Mouse (Mus musculus) MEL (cell line): Measurements from ENCODE around the gene Slc37a3. TPM values are rescaled to one million over a fixed set of nuclear protein-coding genes. Genes with fewer than 3 reads are reported as not detected.

Source experiments
- DNase-seq: peaks from one replicate; pipeline ENCODE4 v3.0.0; 2011; ENCODE audit warnings: low read depth, low spot score
- H3K27ac ChIP-seq: 2 replicates; pipeline ENCODE4 v1.5.1; 2012; ENCODE audit warnings: low read depth, mild to moderate bottlenecking, control low read depth, low read length, moderate library complexity; ENCODE audit not compliant: control insufficient read depth
- H3K27me3 ChIP-seq, 2 experiments: fragments of 150-350 bp in 1 of 2; sonication (generic) in 1 of 2; 2 replicates each; pipeline ENCODE4 v1.6.1; 2012; ENCODE audit warnings: low read length in 2 of 2, mild to moderate bottlenecking in 2 of 2, improper control_type of control experiment in 1 of 2, moderate library complexity in 1 of 2; ENCODE audit not compliant: insufficient read depth in 2 of 2, control insufficient read depth in 1 of 2
- H3K36me3 ChIP-seq, 2 experiments: 2 replicates each; pipeline ENCODE4 v1.6.1; 2012 to 2014; ENCODE audit warnings: low read length in 2 of 2, improper control_type of control experiment in 1 of 2, inconsistent platforms in 1 of 2, mild to moderate bottlenecking in 1 of 2; ENCODE audit not compliant: insufficient read depth in 2 of 2, control insufficient read depth in 1 of 2
- H3K4me1 ChIP-seq, 2 experiments: fragments of 150-350 bp in 1 of 2; sonication (generic) in 1 of 2; 2 replicates each; pipeline ENCODE4 v1.6.1; 2012; ENCODE audit warnings: low read length in 2 of 2, improper control_type of control experiment in 1 of 2, mild to moderate bottlenecking in 1 of 2; ENCODE audit not compliant: insufficient read depth in 2 of 2, control insufficient read depth in 1 of 2
- H3K4me3 ChIP-seq, 2 experiments: fragments of 150-350 bp in 1 of 2; sonication (generic) in 1 of 2; 2 replicates each; pipeline ENCODE4 v1.5.1; 2012; ENCODE audit warnings: low read depth in 2 of 2, low read length in 2 of 2, mild to moderate bottlenecking in 2 of 2, moderate library complexity in 2 of 2, control low read depth in 1 of 2, improper control_type of control experiment in 1 of 2; ENCODE audit not compliant: control insufficient read depth in 1 of 2, insufficient read depth in 1 of 2
- H3K79me2 ChIP-seq: 2 replicates; pipeline ENCODE4 v1.6.1; 2012; ENCODE audit warnings: mild to moderate bottlenecking, low read length, moderate library complexity; ENCODE audit not compliant: control insufficient read depth, poor library complexity, insufficient read depth
- H3K9ac ChIP-seq: 2 replicates; pipeline ENCODE4 v1.6.1; 2012; ENCODE audit warnings: low read depth, mild to moderate bottlenecking, control low read depth, low read length, moderate library complexity; ENCODE audit not compliant: control insufficient read depth, poor library complexity, severe bottlenecking
- H3K9me3 ChIP-seq: fragments of 150-350 bp; sonication (generic); replicated peaks from 2 replicates; pipeline ENCODE4 v1.6.1; 2012; ENCODE audit warnings: mild to moderate bottlenecking, low read length, improper control_type of control experiment, moderate library complexity; ENCODE audit not compliant: insufficient read depth
- BHLHE40 ChIP-seq: IDR thresholded peaks from 2 replicates; pipeline ENCODE4 v1.6.1; 2012; ENCODE audit warnings: low read depth, mild to moderate bottlenecking, inconsistent platforms, low read length, improper control_type of control experiment, borderline replicate concordance
- CHD1 ChIP-seq: IDR thresholded peaks from 2 replicates; pipeline ENCODE4 v1.6.1; 2012; ENCODE audit warnings: low read depth, mild to moderate bottlenecking, inconsistent platforms, low read length, improper control_type of control experiment
- CHD2 ChIP-seq: IDR thresholded peaks from 2 replicates; pipeline ENCODE4 v1.6.1; 2011; ENCODE audit warnings: low read length, improper control_type of control experiment
- EP300 ChIP-seq, 2 experiments: IDR thresholded peaks; 2 replicates each; pipeline ENCODE4 v1.6.1; 2011; ENCODE audit warnings: improper control_type of control experiment in 2 of 2, low read length in 2 of 2, low read depth in 1 of 2, mild to moderate bottlenecking in 1 of 2
- GATA1 ChIP-seq: IDR thresholded peaks from 2 replicates; pipeline ENCODE4 v1.6.1; 2011; ENCODE audit warnings: low read depth, low read length, improper control_type of control experiment
- HCFC1 ChIP-seq: IDR thresholded peaks from 2 replicates; pipeline ENCODE4 v1.6.1; 2012; ENCODE audit warnings: low read depth, mild to moderate bottlenecking, inconsistent platforms, low read length, improper control_type of control experiment, moderate library complexity
- KAT2A ChIP-seq: conservative IDR thresholded peaks from 2 replicates; pipeline ENCODE4 v1.6.1; 2012; ENCODE audit warnings: low read depth, low read length, improper control_type of control experiment, inconsistent platforms
- MAFK ChIP-seq: IDR thresholded peaks from 2 replicates; pipeline ENCODE4 v1.6.1; 2011; ENCODE audit warnings: low read depth, mild to moderate bottlenecking, low read length, improper control_type of control experiment, borderline replicate concordance
- MAX ChIP-seq: IDR thresholded peaks from 2 replicates; pipeline ENCODE4 v1.6.1; 2011; ENCODE audit warnings: low read length, improper control_type of control experiment
- MAZ ChIP-seq: IDR thresholded peaks from 2 replicates; pipeline ENCODE4 v1.6.1; 2012; ENCODE audit warnings: low read depth, mild to moderate bottlenecking, inconsistent platforms, low read length, improper control_type of control experiment
- MXI1 ChIP-seq: IDR thresholded peaks from 2 replicates; pipeline ENCODE4 v1.6.1; 2011; ENCODE audit warnings: mild to moderate bottlenecking, low read depth, low read length, improper control_type of control experiment
- NELFE ChIP-seq: IDR thresholded peaks from 2 replicates; pipeline ENCODE4 v1.6.1; 2011; ENCODE audit warnings: low read depth, low read length, improper control_type of control experiment
- POLR2A ChIP-seq, 2 experiments: IDR thresholded peaks; 2 replicates each; pipeline ENCODE4 v1.6.1; 2011 to 2012; ENCODE audit warnings: low read length in 2 of 2, mild to moderate bottlenecking in 2 of 2, control low read depth in 1 of 2, improper control_type of control experiment in 1 of 2, low read depth in 1 of 2, moderate library complexity in 1 of 2; ENCODE audit not compliant: control insufficient read depth in 1 of 2, insufficient read depth in 1 of 2, poor library complexity in 1 of 2
- POLR2AphosphoS5 ChIP-seq: IDR thresholded peaks from 2 replicates; pipeline ENCODE4 v1.6.1; 2012; ENCODE audit warnings: low read depth, borderline replicate concordance, mild to moderate bottlenecking, inconsistent platforms, low read length, moderate library complexity, mixed read lengths
- RCOR1 ChIP-seq: IDR thresholded peaks from 2 replicates; pipeline ENCODE4 v1.6.1; 2012; ENCODE audit warnings: low read depth, mild to moderate bottlenecking, inconsistent platforms, low read length, improper control_type of control experiment
- SMC3 ChIP-seq: IDR thresholded peaks from 2 replicates; pipeline ENCODE4 v1.6.1; 2011; ENCODE audit warnings: low read depth, low read length, improper control_type of control experiment
- TCF12 ChIP-seq: IDR thresholded peaks from 2 replicates; pipeline ENCODE4 v1.6.1; 2014; ENCODE audit warnings: low read depth, mild to moderate bottlenecking, inconsistent platforms, low read length, improper control_type of control experiment, moderate library complexity
- UBTF ChIP-seq: IDR thresholded peaks from 2 replicates; pipeline ENCODE4 v1.6.1; 2012; ENCODE audit warnings: low read depth, mild to moderate bottlenecking, inconsistent platforms, low read length, improper control_type of control experiment, moderate library complexity, borderline replicate concordance; ENCODE audit not compliant: insufficient read depth
- USF1 ChIP-seq: IDR thresholded peaks from 2 replicates; pipeline ENCODE4 v1.6.1; 2014; ENCODE audit warnings: low read depth, mild to moderate bottlenecking, inconsistent platforms, low read length, improper control_type of control experiment, moderate library complexity
- USF2 ChIP-seq, 2 experiments: IDR thresholded peaks; 2 replicates each; pipeline ENCODE4 v1.6.1; 2011 to 2012; ENCODE audit warnings: improper control_type of control experiment in 2 of 2, low read length in 2 of 2, borderline replicate concordance in 1 of 2, inconsistent platforms in 1 of 2, low read depth in 1 of 2, mild to moderate bottlenecking in 1 of 2; ENCODE audit not compliant: insufficient read depth in 1 of 2
- ZC3H11A ChIP-seq: IDR thresholded peaks from 2 replicates; pipeline ENCODE4 v1.6.1; 2012; ENCODE audit warnings: low read depth, mild to moderate bottlenecking, inconsistent platforms, low read length, improper control_type of control experiment
- ZNF384 ChIP-seq: IDR thresholded peaks from 2 replicates; pipeline ENCODE4 v1.6.1; 2012; ENCODE audit warnings: low read depth, mild to moderate bottlenecking, inconsistent platforms, low read length, improper control_type of control experiment
- polyA plus RNA-seq, 2 experiments: library from polyadenylated mRNA; stranded (reverse) in 1 of 2; unstranded in 1 of 2; fragments of >175 nt in 1 of 2; fragments of >200 nt in 1 of 2; gene quantifications; 2 replicates each; pipeline versions ENCODE4 v1.2.1 to v1.2.4; 2012; ENCODE audit warnings: low replicate concordance in 2 of 2, low read depth in 1 of 2; ENCODE audit not compliant: insufficient read length in 2 of 2, insufficient read depth in 1 of 2, missing spikeins in 1 of 2
- total RNA-seq: library from RNA; depleted of rRNA; stranded (reverse); fragments of 300-350 nt; gene quantifications from 2 replicates; pipeline ENCODE4 v1.2.3, GENCODE M21; 2012

Gene Slc37a3
- total and polyA plus RNA-seq, 3 experiments = 4.9 to 12.0 TPM; not detected in 1

- Histone ChIP-seq H3K27me3 (no peaks in the 10 kb centered on the region), H3K9me3 (no peaks in the 10 kb centered on the region), H3K4me1 (no peaks in the 10 kb centered on the region), H3K9ac (no peak overlapping the region), H3K27ac (no peak overlapping the region), H3K36me3 (peaks cover 0 to 5% of the 10 kb centered on the region in 2 experiments; a peak in 2 of 4 replicates), H3K79me2 (no peaks in the 10 kb centered on the region), H3K4me3 (no peak overlapping the region)
- no peak for DNase-seq
- peak; percentile 42 for TF ChIP-seq GATA1
- no peak for TF ChIP-seq ZNF384
These were observed 35.7 kb downstream of the Slc37a3 start for GRCm38 (mm10) chr6:39341798-39342197.

- TF ChIP-seq RCOR1 (no peak), BHLHE40 (no peak), KAT2A (no peak), MAFK (no peak), USF2 (IDR thresholded peaks at IDR 0.05; ENCODE audit: borderline replicate concordance in 1 of 2, insufficient read depth in 1 of 2, low read depth in 1 of 2, low read length in 2 of 2) (no peak), MXI1 (no peak), UBTF (no peak), CHD2 (no peak), CHD1 (no peak), POLR2A (IDR thresholded peaks at IDR 0.05; ENCODE audit: control insufficient read depth in 1 of 2, insufficient read depth in 1 of 2, low read depth in 1 of 2, low read length in 2 of 2, poor library complexity in 1 of 2) (no peak), TCF12 (no peak), EP300 (IDR thresholded peaks at IDR 0.05; ENCODE audit: low read depth in 1 of 2, low read length in 2 of 2) (no peak), NELFE (no peak), HCFC1 (no peak), ZC3H11A (no peak), USF1 (no peak), MAZ (no peak), POLR2AphosphoS5 (no peak), SMC3 (no peak), MAX (no peak)
- TF ChIP-seq, all 39 proteins: peak for 0
- DNase-seq = no peak
- Histone ChIP-seq H3K4me1 (no peaks in the 10 kb centered on the region), H3K79me2 (no peaks in the 10 kb centered on the region), H3K36me3 (peaks cover 0 to 5% of the 10 kb centered on the region in 2 experiments; a peak in 2 of 4 replicates), H3K9ac (no peak overlapping the region), H3K9me3 (no peaks in the 10 kb centered on the region), H3K4me3 (no peak overlapping the region), H3K27ac (no peak overlapping the region), H3K27me3 (no peaks in the 10 kb centered on the region)
These were observed 39.1 kb downstream of the Slc37a3 start for GRCm38 (mm10) chr6:39338359-39338758.
